Mouse (Mus musculus): Measurements from ENCODE around the gene Osbpl7. TPM values are rescaled to one million over a fixed set of nuclear protein-coding genes. Genes with fewer than 3 reads are reported as not detected.

The Osbpl7 gene
- polyA plus RNA-seq, 1 experiment from 2014 or later, result 2.3 TPM

- H3K9ac ChIP-seq, result no peak overlapping the region
- peaks cover 16% of the 10 kb centered on the region for H3K36me3 ChIP-seq (replicated peaks)
- H3K4me1 ChIP-seq (replicated peaks), result no peaks in the 10 kb centered on the region
- no peak overlapping the region for H3K4me3 ChIP-seq (replicated peaks)
- 76% methylated on average over 12 of the region's 12 CpGs for WGBS (ENCODE audit: insufficient replicate concordance)
- H3K27ac ChIP-seq (replicated peaks), result no peak overlapping the region
- H3K4me2 ChIP-seq, result no peak overlapping the region
- no peaks in the 10 kb centered on the region for H3K27me3 ChIP-seq
- ATAC-seq (ENCODE audit: insufficient read depth), result no peak
- no peaks in the 10 kb centered on the region for H3K9me3 ChIP-seq (replicated peaks)
Measured at GRCm38 (mm10) chr11:97065538-97066295, 15.3 kb downstream of the Osbpl7 start.

DNA sequence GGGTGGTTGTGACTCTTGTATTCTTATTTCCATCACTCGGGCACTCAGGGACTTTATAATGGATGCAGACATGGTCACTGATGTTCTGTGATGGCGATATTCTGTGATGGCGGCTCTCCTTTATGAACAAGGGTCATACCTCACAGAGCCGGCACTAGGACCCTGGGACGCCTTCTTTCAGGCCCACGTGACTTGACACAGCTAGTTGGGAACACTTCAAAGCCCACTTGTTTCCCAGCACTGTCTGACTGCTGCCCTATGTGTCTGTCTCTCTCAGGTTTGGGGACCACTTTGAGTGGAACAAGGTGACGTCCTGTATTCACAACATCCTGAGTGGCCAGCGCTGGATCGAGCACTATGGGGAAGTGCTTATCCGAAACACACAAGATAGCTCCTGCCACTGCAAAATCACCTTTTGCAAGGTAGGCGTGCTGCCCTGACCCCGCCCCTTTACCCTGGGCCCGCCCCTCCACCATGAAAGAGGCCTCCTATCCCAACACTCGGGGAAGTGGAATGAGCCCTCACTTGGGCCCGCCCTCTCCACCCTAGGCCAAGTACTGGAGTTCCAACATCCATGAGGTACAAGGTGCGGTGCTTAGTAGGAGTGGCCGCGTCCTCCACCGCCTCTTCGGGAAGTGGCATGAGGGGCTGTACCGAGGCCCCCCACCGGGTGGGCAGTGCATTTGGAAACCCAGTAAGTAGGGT lies 16.4 kb downstream of the Osbpl7 start:
- no peak overlapping the region for H3K9ac ChIP-seq
- 63% methylated on average over 22 of the region's 22 CpGs for WGBS (ENCODE audit: insufficient replicate concordance)
- ATAC-seq (ENCODE audit: insufficient read depth), result no peak

GRCm38 (mm10) chr11:97069333-97069732 lies 18.9 kb downstream of the Osbpl7 start:
- Histone ChIP-seq H3K4me1 (replicated peaks) (no peaks in the 10 kb centered on the region), H3K27me3 (no peaks in the 10 kb centered on the region), H3K27ac (replicated peaks) (no peak overlapping the region), H3K4me2 (no peak overlapping the region), H3K9ac (no peak overlapping the region), H3K9me3 (replicated peaks) (no peaks in the 10 kb centered on the region), H3K36me3 (replicated peaks) (peaks cover 10% of the 10 kb centered on the region; the same call in 1 of the 2 replicates), H3K4me3 (replicated peaks) (no peak overlapping the region)
- 63% methylated on average over 1 of the region's 1 CpGs for WGBS (ENCODE audit: insufficient replicate concordance)
- no peak for ATAC-seq (ENCODE audit: insufficient read depth)

More for the DNA sequence above, 16.4 kb downstream of the Osbpl7 start:
- H3K9me3 ChIP-seq (replicated peaks), result no peaks in the 10 kb centered on the region
- no peaks in the 10 kb centered on the region for H3K4me1 ChIP-seq (replicated peaks)
- H3K27me3 ChIP-seq, result no peaks in the 10 kb centered on the region
- H3K4me3 ChIP-seq (replicated peaks), result no peak overlapping the region
- H3K4me2 ChIP-seq, result no peak overlapping the region
- H3K27ac ChIP-seq (replicated peaks), result no peak overlapping the region
- peaks cover 10% of the 10 kb centered on the region; the same call in 1 of the 2 replicates for H3K36me3 ChIP-seq (replicated peaks)

- Histone ChIP-seq H3K4me2 (no peak overlapping the region), H3K4me1 (replicated peaks) (no peaks in the 10 kb centered on the region), H3K4me3 (replicated peaks) (no peak overlapping the region), H3K9me3 (replicated peaks) (no peaks in the 10 kb centered on the region), H3K27ac (replicated peaks) (no peak overlapping the region), H3K27me3 (no peaks in the 10 kb centered on the region), H3K36me3 (replicated peaks) (peaks cover 10% of the 10 kb centered on the region; the same call in 1 of the 2 replicates), H3K9ac (no peak overlapping the region)
- WGBS (ENCODE audit: insufficient replicate concordance), result 60% methylated on average over 2 of the region's 2 CpGs
- no peak for ATAC-seq (ENCODE audit: insufficient read depth)
Measured at GRCm38 (mm10) chr11:97069770-97070169, 19.3 kb downstream of the Osbpl7 start.

DNA sequence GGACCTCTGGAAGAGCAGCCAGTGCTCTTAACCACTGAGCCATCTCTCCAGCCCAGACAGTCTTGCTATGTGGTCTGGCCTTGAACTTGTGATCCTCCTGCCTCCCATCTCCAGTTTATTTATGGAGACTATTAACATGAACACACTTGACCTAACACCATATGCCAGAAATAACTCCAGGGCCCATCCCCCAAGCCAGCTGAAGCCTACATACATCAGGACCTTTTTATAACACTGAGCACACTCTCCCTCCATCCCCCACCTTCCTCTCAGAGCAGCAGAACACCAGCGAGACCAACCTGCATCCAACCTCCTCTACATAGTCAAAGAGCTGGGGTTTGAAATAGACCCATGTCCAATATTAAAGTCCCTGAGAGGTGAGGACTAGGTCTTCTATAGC lies 20.7 kb downstream of the Osbpl7 start:
- no peak overlapping the region for H3K9ac ChIP-seq
- no peak overlapping the region for H3K27ac ChIP-seq (replicated peaks)
- H3K36me3 ChIP-seq (replicated peaks), result peaks cover 10% of the 10 kb centered on the region; the same call in 1 of the 2 replicates
- H3K27me3 ChIP-seq, result no peaks in the 10 kb centered on the region
- no peaks in the 10 kb centered on the region for H3K4me1 ChIP-seq (replicated peaks)
- no peak overlapping the region for H3K4me3 ChIP-seq (replicated peaks)
- H3K4me2 ChIP-seq, result no peak overlapping the region
- ATAC-seq (ENCODE audit: insufficient read depth), result no peak
- 33% methylated on average over 1 of the region's 1 CpGs for WGBS (ENCODE audit: insufficient replicate concordance)
- H3K9me3 ChIP-seq (replicated peaks), result no peaks in the 10 kb centered on the region

DNA sequence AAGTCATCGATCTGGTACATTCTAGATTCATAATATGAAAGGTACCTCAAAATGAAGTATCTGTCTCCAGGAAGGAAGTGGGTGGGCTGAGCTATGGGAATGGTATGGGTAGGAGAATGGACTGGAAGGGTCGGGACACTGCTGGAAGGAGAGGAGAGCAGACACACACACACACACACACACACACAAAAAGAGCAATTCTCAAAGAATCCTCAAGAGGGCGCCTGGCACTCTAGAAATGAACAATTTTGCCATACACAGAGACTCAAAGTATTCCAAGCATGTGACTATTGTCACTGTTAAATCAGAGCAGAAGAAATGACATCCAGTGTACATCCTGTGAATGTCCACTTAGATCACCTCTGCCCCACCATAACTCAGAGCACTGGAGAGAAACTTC lies 22.1 kb downstream of the Osbpl7 start:
- H3K9me3 ChIP-seq (replicated peaks), result no peaks in the 10 kb centered on the region
- H3K4me1 ChIP-seq (replicated peaks), result no peaks in the 10 kb centered on the region
- H3K36me3 ChIP-seq (replicated peaks), result 0 out of 2 replicates have a peak, but pooled peaks cover 5% of the 10 kb centered on the region
- no peak overlapping the region for H3K4me3 ChIP-seq (replicated peaks)
- ATAC-seq (ENCODE audit: insufficient read depth), result no peak
- no peak overlapping the region for H3K27ac ChIP-seq (replicated peaks)
- 26% methylated on average over 3 of the region's 3 CpGs for WGBS (ENCODE audit: insufficient replicate concordance)
- no peaks in the 10 kb centered on the region for H3K27me3 ChIP-seq
- H3K4me2 ChIP-seq, result no peak overlapping the region
- H3K9ac ChIP-seq, result no peak overlapping the region

DNA sequence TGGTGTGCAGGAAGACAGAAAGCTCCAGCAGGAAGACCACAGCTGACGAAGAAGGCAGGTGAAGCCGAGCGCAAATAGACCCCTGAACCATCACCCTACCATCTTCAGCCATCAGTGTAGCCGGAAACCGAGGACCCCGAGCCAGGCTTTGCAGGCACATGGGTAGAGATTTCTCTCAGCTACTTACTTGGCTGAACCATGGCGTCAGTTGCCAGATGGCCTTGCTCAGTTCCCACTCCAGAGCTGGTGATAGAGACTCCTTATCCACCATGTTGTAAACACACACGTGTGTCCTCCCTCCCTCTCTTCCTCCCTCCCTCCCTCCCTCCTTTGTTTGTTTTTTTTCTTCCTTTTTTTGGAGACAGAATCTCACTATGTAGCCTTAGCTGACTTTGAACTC lies 23.8 kb downstream of the Osbpl7 start:
- Histone ChIP-seq H3K36me3 (replicated peaks) (no peaks in the 10 kb centered on the region), H3K9ac (no peak overlapping the region), H3K4me2 (no peak overlapping the region), H3K27me3 (no peaks in the 10 kb centered on the region), H3K9me3 (replicated peaks) (no peaks in the 10 kb centered on the region), H3K4me3 (replicated peaks) (no peak overlapping the region), H3K4me1 (replicated peaks) (no peaks in the 10 kb centered on the region), H3K27ac (replicated peaks) (no peak overlapping the region)
- ATAC-seq (ENCODE audit: insufficient read depth), result no peak
- WGBS (ENCODE audit: insufficient replicate concordance), result 47% methylated on average over 8 of the region's 8 CpGs

DNA sequence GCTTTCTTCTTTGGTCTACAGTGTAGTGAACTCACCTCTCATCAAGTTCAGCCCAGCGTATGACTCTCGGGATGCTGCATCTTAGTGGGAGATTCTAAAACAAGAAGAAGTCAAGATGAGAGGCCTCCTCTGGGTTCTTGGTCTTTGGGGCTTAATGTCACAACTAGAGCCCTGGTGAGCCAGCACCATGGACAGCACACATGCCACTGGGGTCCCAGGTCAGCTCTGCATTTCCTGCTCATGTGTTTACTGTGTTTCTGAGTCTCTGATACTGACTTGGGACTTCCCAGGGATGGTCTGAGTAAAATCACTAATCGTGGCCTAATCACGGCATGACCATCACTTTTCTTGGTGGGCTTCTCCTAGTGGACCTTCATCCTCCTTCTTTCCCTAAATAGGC lies 28.3 kb downstream of the Osbpl7 start:
- Histone ChIP-seq H3K4me1 (replicated peaks) (no peaks in the 10 kb centered on the region), H3K9ac (no peak overlapping the region), H3K27me3 (peaks cover 16% of the 10 kb centered on the region), H3K9me3 (replicated peaks) (no peaks in the 10 kb centered on the region), H3K4me3 (replicated peaks) (no peak overlapping the region), H3K27ac (replicated peaks) (no peak overlapping the region), H3K36me3 (replicated peaks) (no peaks in the 10 kb centered on the region), H3K4me2 (no peak overlapping the region)
- ATAC-seq (ENCODE audit: insufficient read depth), result no peak
- 31% methylated on average over 4 of the region's 4 CpGs for WGBS (ENCODE audit: insufficient replicate concordance)

DNA sequence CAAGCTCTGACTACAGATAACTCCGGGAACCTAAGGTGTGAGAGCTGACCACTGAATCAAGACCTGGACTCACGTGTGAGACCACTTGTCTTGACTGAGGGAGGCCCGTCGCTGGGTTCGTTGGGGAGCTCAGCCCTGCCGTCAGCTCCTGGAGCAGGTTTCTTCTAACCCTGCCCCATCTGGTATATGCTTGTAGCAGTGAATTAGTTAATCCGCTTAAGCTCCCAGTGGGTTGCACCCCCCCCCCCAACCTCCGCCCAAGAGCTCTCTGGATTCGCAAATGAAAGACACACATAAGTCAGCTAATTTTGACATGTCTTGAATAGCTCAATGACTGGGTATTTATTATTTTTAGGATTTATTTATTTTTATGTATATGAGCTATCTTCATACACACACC lies 29.9 kb downstream of the Osbpl7 start:
- WGBS (ENCODE audit: insufficient replicate concordance), result 38% methylated on average over 9 of the region's 9 CpGs
- no peak for ATAC-seq (ENCODE audit: insufficient read depth)
- no peaks in the 10 kb centered on the region for H3K36me3 ChIP-seq (replicated peaks)

GRCm38 (mm10) chr11:97082977-97083376 lies 32.5 kb downstream of the Osbpl7 start:
- ATAC-seq (ENCODE audit: insufficient read depth), result no peak
- no peak overlapping the region for H3K4me2 ChIP-seq
- no peaks in the 10 kb centered on the region for H3K4me1 ChIP-seq (replicated peaks)
- H3K36me3 ChIP-seq (replicated peaks), result no peaks in the 10 kb centered on the region
- 27% methylated on average over 11 of the region's 11 CpGs for WGBS (ENCODE audit: insufficient replicate concordance)
- peaks cover 29% of the 10 kb centered on the region for H3K27me3 ChIP-seq
- H3K4me3 ChIP-seq (replicated peaks), result no peak overlapping the region
- H3K27ac ChIP-seq (replicated peaks), result no peak overlapping the region
- no peak overlapping the region for H3K9ac ChIP-seq
- no peaks in the 10 kb centered on the region for H3K9me3 ChIP-seq (replicated peaks)

More for the DNA sequence above, 29.9 kb downstream of the Osbpl7 start:
- H3K9me3 ChIP-seq (replicated peaks), result no peaks in the 10 kb centered on the region
- H3K27ac ChIP-seq (replicated peaks), result no peak overlapping the region
- H3K4me1 ChIP-seq (replicated peaks), result no peaks in the 10 kb centered on the region
- H3K4me3 ChIP-seq (replicated peaks), result no peak overlapping the region
- no peak overlapping the region for H3K9ac ChIP-seq
- H3K4me2 ChIP-seq, result no peak overlapping the region
- peaks cover 29% of the 10 kb centered on the region for H3K27me3 ChIP-seq

- no peak overlapping the region for H3K9ac ChIP-seq
- WGBS (ENCODE audit: insufficient replicate concordance), result 21% methylated on average over 22 of the region's 22 CpGs
- H3K4me2 ChIP-seq, result no peak overlapping the region
- peaks cover 29% of the 10 kb centered on the region for H3K27me3 ChIP-seq
- H3K27ac ChIP-seq (replicated peaks), result no peak overlapping the region
- ATAC-seq (ENCODE audit: insufficient read depth), result no peak
- H3K9me3 ChIP-seq (replicated peaks), result no peaks in the 10 kb centered on the region
- H3K36me3 ChIP-seq (replicated peaks), result no peaks in the 10 kb centered on the region
- H3K4me1 ChIP-seq (replicated peaks), result no peaks in the 10 kb centered on the region
- no peak overlapping the region for H3K4me3 ChIP-seq (replicated peaks)
Measured at GRCm38 (mm10) chr11:97083401-97084140, 33.1 kb downstream of the Osbpl7 start.

Measured in liver, embryonic 15.5 days (tissue).